Mouse (Mus musculus) inflammation-experienced regulatory T-cells (primary cell): ENCODE measurements around the gene Grin2a. TPM values are rescaled to one million over a fixed set of nuclear protein-coding genes. Genes with fewer than 3 reads are reported as not detected.

Experiments used
- polyA plus RNA-seq, 2 experiments: library from polyadenylated mRNA; unstranded; fragments of 100-300 nt; shearing (Covaris generic); gene quantifications; one replicate each; pipeline ENCODE4 v1.2.1; 2017

Grin2a gene
- polyA plus RNA-seq: under 1 TPM; 0.08 to 0.89 TPM

GRCm38 (mm10) chr16:9994951-9995813 is at the start of gene Grin2a:
TSS of gene Grin2a (minus strand) at chr16:9995560.

Other genes starting within 250 kb of the Grin2a start
- 1 to 10 TPM in 1 of 2 experiments, under 1 TPM in 1; 0.76 to 1.4 TPM for gene Rpl39l, start 174.7 kb upstream of the Grin2a start, polyA plus RNA-seq
- gene Atf7ip2, start 197.2 kb upstream of the Grin2a start, polyA plus RNA-seq: 1 to 10 TPM in 1 of 2 experiments, under 1 TPM in 1; 0.33 to 3.0 TPM